Mouse (Mus musculus): Measurements from ENCODE around the gene Pde4dip. TPM values are rescaled to one million over a fixed set of nuclear protein-coding genes. Genes with fewer than 3 reads are reported as not detected.

Gene Pde4dip
- polyA plus RNA-seq, 1 experiment from 2014 or later: 6.0 TPM

DNA sequence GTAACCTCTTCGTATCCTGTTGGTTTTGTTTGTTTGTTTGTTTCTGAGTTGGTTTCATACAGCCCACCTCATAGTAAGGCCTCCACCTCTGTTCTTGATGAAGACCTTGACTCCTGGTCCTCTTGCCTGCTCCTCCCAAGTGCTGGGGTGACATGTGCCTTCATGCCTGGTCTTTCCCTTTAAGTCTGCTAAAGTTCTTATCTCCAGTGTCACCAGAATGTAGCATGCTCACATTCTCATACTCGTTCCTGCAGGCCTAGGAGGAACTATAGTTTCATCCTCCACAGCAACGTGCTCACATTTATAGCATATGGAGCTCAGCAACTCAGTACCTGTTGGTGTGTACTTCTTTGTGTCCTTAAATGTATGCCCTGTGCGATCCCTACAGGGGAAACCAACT is 38.8 kb upstream of the Pde4dip start:
- Histone ChIP-seq H3K79me2 (ENCODE audit: inconsistent target) (peaks cover 20% of the 10 kb centered on the region; the same call in 1 of the 2 replicates), H3K27ac (no peak overlapping the region), H3K36me3 (ENCODE audit: inconsistent target) (peaks cover 16% of the 10 kb centered on the region; the same call in 1 of the 2 replicates), H3K4me3 (ENCODE audit: inconsistent target) (no peak overlapping the region)
- 74% methylated on average over 4 of the region's 4 CpGs for WGBS (ENCODE audit: missing documents)

DNA sequence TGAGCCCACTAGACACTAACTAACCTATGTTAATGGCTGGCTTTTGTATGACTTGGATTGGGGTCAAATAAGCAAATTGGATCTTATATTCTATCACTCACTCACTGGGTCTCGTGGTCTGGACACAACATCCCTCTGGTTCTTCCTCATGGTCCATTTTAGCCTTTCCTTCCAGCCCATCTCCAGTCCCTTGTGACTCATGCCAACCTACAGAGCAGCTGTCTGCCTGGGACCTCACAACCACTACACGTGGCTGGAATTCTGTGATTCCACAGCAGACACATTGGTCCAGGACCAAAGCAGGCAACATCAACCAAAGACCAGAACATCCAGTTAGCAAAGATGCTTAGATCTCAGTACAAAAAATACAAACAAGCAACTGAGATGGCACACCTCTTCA is 36.7 kb upstream of the Pde4dip start:
- peaks cover 31% of the 10 kb centered on the region for H3K36me3 ChIP-seq (ENCODE audit: inconsistent target)
- H3K27ac ChIP-seq: no peak overlapping the region
- peaks cover 14% of the 10 kb centered on the region; the same call in 1 of the 2 replicates for H3K79me2 ChIP-seq (ENCODE audit: inconsistent target)
- no peak overlapping the region for H3K4me3 ChIP-seq (ENCODE audit: inconsistent target)
- 96% methylated on average over 2 of the region's 2 CpGs for WGBS (ENCODE audit: missing documents)

DNA sequence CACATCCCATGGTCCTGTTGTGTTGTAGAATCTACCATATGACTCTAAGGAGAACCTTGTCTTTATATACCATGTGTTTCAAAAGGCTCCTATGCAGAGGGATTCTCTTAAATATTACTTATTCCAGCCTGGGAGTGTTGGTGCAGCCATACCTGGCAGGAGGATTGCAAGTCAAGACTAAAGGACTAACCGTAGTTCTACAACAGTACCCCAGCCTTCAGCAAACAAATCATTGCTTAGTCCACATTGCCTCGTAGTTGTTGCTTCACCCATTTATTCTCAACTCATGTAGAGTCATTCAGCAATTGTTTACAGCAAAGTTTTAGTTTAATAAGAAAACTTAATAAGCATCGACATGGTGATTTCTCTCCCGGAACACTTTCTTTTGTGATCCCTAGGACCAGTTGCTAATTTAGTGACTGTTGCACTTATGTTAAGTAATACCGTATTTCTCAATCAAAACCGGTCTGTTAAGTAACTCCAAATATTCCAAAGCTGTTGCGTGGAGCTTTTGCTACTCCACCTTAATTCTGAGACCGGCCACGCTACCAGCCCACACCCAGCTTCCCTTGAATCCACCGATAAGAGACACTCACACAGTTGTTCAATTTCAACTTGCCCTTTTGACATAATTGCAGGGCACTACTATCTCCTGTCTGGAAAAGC is 30.5 kb upstream of the Pde4dip start:
- no peaks in the 10 kb centered on the region; the same call in 1 of the 2 replicates for H3K79me2 ChIP-seq (ENCODE audit: inconsistent target)
- H3K36me3 ChIP-seq (ENCODE audit: inconsistent target): peaks cover 39% of the 10 kb centered on the region
- 52% methylated on average over 10 of the region's 10 CpGs for WGBS (ENCODE audit: missing documents)
- H3K4me3 ChIP-seq (ENCODE audit: inconsistent target): no peak overlapping the region
- H3K27ac ChIP-seq: no peak overlapping the region

DNA sequence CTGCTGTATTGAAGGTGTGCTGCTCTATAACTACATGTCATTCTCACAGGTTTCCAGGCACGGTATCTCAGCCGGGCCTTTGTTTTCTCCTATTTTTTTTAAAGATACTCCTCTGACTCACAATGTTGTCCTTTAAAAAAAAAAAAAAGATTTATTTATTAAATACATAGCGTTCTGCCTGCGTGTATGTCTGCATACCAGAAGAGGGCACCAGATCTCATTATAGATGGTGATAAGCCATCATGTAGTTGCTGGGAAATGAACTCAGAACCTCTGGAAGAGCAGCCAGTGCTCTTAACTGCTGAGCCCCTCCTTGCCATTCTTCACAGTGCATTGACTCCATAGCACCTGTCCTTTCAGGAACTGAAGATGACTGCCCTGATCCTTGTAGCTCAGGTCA is 26.6 kb upstream of the Pde4dip start:
- H3K36me3 ChIP-seq (ENCODE audit: inconsistent target): peaks cover 20% of the 10 kb centered on the region
- 65% methylated on average over 3 of the region's 4 CpGs for WGBS (ENCODE audit: missing documents)

DNA sequence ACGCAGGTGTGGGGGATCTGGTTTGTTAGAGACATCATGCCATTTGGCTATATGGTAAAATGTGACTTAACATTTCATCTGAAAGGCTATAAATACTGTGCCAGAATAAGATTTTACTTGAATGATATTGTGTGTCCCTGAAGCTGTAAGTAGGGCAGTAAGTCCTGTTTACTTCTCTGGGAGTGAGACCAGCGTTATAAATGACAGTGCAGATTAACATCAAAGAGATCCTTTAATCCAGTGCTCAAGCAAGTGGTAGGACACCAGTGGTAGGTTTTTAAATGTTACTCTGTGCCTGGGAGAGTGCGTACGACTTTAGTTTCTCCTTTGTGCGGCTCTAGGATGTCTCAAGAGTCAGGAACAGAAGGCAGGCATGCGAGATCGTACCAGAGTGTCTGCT is 22.6 kb upstream of the Pde4dip start:
- WGBS (ENCODE audit: missing documents): 96% methylated on average over 7 of the region's 7 CpGs
- peaks cover 42% of the 10 kb centered on the region for H3K79me2 ChIP-seq (ENCODE audit: inconsistent target)
- peaks cover 28% of the 10 kb centered on the region for H3K36me3 ChIP-seq (ENCODE audit: inconsistent target)
- no peak overlapping the region for H3K4me3 ChIP-seq (ENCODE audit: inconsistent target)
- no peak overlapping the region for H3K27ac ChIP-seq

More for the DNA sequence above, 26.6 kb upstream of the Pde4dip start:
- Histone ChIP-seq H3K4me3 (ENCODE audit: inconsistent target) (no peak overlapping the region), H3K27ac (no peak overlapping the region), H3K79me2 (ENCODE audit: inconsistent target) (peaks cover 7% of the 10 kb centered on the region; the same call in 1 of the 2 replicates)

DNA sequence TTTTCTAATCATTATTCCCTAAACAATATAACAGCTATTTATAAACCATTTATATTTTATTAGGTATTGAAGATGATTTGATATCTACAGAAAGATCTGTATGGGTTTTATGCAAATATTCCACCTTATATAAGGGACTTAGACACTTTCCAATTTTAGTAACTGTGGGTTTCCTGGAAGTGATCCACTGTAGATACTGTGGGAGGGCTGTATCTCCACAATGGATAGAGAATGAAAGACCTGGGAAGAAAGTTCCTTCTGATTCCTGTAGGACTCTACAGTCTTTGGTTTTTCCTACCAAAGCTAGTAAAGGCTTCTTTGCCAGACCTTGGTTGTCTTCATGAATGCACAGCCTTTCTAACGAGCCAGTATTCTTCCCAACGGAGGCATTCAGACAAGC is 21.2 kb upstream of the Pde4dip start:
- 92% methylated on average over 2 of the region's 2 CpGs for WGBS (ENCODE audit: missing documents)
- Histone ChIP-seq H3K4me3 (ENCODE audit: inconsistent target) (no peak overlapping the region), H3K36me3 (ENCODE audit: inconsistent target) (peaks cover 21% of the 10 kb centered on the region), H3K27ac (no peak overlapping the region), H3K79me2 (ENCODE audit: inconsistent target) (peaks cover 56% of the 10 kb centered on the region)

DNA sequence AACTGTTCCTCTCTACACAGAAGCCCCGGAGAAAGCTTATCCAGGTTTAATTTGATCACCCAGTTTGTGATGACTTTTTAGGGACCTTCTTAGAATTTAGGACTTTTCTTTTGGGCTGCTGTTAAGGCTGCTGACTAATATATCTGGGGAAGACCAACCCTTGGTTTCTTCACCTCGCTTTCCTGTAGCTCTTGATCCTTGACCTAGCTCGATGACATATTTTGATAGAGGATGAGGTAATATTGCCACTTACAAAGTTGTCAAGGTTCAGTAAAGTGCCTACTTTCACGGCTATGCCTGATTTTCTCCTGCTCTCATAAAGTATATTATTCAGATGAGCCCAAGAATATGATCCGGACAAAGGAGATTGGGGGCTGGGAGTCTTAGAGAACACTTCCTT is 13.1 kb upstream of the Pde4dip start:
- Histone ChIP-seq H3K36me3 (ENCODE audit: inconsistent target) (no peaks in the 10 kb centered on the region), H3K79me2 (ENCODE audit: inconsistent target) (peaks cover 56% of the 10 kb centered on the region), H3K4me3 (ENCODE audit: inconsistent target) (peak overlapping the region; percentile 97), H3K27ac (peak overlapping the region; percentile 45)
- WGBS (ENCODE audit: missing documents): 8% methylated on average over 5 of the region's 5 CpGs

DNA sequence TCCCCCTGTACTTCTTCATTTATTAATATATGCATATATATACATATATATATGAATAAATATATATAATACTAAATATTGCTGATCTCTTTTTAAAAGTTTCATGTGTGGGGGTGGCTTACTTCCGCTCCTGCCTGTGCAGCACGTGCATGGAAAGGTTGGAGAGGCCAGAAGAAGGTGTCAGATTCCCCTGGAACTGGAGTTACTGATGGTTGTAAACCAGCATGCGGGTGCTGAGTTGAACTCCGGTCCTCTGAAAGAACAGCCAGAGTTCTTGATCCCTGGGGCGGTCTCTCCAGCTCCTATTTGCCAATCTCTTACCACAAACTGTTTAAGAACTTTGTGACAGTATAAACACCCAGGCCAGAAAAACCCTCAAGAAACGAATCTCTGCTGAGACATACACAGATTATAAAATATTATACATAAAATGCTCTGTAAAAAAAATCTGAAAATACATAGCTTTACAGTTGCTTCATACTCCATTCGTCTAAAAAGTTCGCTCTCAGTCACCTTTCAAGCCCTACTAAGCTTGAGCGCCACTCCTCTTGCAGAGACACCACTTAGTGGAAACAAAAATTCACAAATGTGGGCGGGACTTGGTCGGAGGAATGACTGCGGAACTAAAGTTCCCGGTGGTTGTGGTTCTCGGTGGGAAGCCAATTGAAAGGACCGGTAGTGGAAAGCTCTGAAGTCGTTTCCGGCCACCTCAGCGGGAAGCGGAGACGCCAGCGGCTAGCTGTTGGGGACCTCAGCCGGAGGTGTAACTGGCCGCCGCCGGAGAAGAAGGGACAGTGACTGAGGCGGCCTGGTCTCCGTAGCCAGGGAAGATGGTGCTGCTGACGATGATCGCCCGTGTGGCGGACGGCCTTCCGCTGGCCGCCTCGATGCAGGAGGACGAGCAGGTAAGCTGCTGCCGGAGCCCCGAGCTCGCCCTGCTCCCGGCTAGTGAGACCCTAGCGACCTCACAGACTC is 12.3 kb upstream of the Pde4dip start, which contains the start of gene Sec22b:
Gene Sec22b, plus strand, starts transcription at position 675 of the 975 bp plus-strand sequence.
- Histone ChIP-seq H3K79me2 (ENCODE audit: inconsistent target) (peaks cover 48% of the 10 kb centered on the region), H3K36me3 (ENCODE audit: inconsistent target) (no peaks in the 10 kb centered on the region), H3K27ac (peak within 1 kb of the TSS; percentile 45), H3K4me3 (ENCODE audit: inconsistent target) (peak within 1 kb of the TSS; percentile 97)
- 5% methylated on average over 41 of the region's 41 CpGs for WGBS (ENCODE audit: missing documents)

DNA sequence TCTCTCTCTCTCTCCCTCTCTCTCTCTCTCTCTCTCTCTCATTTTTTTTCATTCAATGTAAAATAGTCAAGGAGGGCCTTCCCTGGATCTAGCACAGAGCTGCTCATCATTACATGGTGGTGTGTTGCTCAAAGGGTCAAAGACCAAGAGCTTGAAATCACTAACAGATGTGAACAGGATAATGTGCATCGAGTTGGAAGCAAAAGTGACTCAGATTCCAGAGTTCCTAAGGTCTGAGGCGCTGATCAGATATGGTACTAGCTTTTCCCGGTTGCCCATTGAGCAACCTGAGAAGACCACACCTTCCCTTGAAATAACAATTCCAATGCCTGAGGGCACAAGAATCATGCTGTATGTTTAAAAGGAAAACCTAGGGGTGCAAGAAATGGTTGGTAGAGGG is 9.9 kb upstream of the Pde4dip start:
- H3K79me2 ChIP-seq (ENCODE audit: inconsistent target): peaks cover 24% of the 10 kb centered on the region
- H3K36me3 ChIP-seq (ENCODE audit: inconsistent target): no peaks in the 10 kb centered on the region
- H3K4me3 ChIP-seq (ENCODE audit: inconsistent target): no peak overlapping the region
- H3K27ac ChIP-seq: no peak overlapping the region
- 88% methylated on average over 3 of the region's 3 CpGs for WGBS (ENCODE audit: missing documents)

DNA sequence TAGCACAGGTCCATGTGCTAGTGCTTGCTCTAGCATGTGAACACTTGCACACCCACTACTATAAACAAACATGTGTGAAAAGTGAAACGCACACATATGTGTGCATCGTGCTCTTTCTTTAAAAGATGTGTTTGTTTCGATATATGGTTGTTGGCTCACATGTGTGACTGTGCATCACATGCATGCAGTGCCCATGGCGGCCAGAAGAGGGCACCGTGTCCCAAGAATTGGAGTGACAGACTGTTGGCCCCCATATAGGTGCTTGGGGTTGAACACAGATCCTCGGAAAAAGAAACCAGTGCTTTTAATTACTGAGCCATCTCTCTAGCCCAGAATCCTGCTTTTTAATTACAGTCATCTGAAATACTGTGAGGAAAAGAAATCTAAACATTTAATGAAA is 6.2 kb upstream of the Pde4dip start:
- no peaks in the 10 kb centered on the region for H3K36me3 ChIP-seq (ENCODE audit: inconsistent target)
- H3K27ac ChIP-seq: no peak overlapping the region
- H3K79me2 ChIP-seq (ENCODE audit: inconsistent target): no peaks in the 10 kb centered on the region
- H3K4me3 ChIP-seq (ENCODE audit: inconsistent target): no peak overlapping the region
- 60% methylated on average over 6 of the region's 6 CpGs for WGBS (ENCODE audit: missing documents)

DNA sequence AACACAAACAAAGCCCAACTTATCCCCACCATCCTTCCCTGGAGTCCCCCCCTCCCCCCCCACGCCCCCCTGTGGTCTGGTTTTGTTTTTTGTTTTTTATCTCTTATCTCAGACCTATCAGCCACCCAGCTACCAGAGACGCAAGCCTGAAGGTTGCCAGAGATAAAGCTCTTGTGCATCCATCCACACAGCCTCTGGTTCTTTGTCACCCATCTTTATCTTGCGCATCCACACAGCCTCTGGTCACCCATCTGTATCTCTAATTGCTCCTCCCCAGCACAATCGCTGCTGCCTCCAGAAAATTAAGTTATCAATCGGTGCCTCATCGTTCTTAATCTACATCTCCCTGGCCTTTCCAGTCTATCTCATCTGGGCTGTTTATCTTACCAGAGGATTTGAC is 1.7 kb upstream of the Pde4dip start:
- H3K4me3 ChIP-seq (ENCODE audit: inconsistent target): no peak overlapping the region
- WGBS (ENCODE audit: missing documents): 69% methylated on average over 5 of the region's 6 CpGs
- H3K36me3 ChIP-seq (ENCODE audit: inconsistent target): no peaks in the 10 kb centered on the region
- no peak overlapping the region for H3K27ac ChIP-seq
- H3K79me2 ChIP-seq (ENCODE audit: inconsistent target): no peaks in the 10 kb centered on the region

DNA sequence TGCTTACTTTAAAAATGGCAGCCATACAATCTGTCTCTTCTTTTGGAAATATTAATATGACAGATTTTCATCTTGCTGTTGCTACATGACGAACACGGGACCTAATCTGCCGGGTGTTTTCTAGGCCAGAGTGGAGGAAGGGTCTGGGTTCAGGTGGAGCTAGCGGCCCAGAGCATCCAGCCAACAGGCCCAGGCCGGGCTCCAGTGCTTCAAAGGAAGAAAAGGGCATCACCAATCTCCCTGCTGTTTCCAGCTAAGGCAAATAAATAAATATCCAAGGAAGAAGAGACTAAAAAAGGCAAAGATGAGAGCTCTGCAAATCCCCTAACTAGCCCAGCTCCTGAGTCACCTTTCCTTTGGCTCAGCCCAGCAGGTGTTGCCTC is 731 bp downstream of the Pde4dip start:
- no peak overlapping the region for H3K4me3 ChIP-seq (ENCODE audit: inconsistent target)
- no peaks in the 10 kb centered on the region for H3K79me2 ChIP-seq (ENCODE audit: inconsistent target)
- 83% methylated on average over 5 of the region's 5 CpGs for WGBS (ENCODE audit: missing documents)
- H3K27ac ChIP-seq: no peak overlapping the region
- H3K36me3 ChIP-seq (ENCODE audit: inconsistent target): no peaks in the 10 kb centered on the region

DNA sequence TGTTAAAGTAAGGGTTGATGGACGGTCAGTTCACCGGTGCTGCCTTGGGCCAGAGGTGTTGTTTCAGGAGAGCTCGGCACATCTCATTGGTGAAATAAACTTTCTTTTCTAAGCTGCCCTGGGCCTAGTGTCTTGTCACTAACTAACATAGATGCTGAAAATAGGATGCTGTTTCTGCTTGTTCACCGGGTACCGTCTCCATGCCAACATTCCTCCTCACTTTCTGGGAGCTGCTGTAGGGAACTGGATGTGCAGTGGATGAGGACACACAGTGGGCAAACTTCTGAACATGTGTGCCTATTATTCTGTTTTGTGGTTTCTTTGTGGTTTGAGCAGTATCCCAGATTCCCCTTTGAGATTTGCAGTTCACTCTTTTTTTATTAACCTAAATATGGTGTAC is 6.9 kb downstream of the Pde4dip start:
- 90% methylated on average over 5 of the region's 5 CpGs for WGBS (ENCODE audit: missing documents)
- H3K4me3 ChIP-seq (ENCODE audit: inconsistent target): no peak overlapping the region

DNA sequence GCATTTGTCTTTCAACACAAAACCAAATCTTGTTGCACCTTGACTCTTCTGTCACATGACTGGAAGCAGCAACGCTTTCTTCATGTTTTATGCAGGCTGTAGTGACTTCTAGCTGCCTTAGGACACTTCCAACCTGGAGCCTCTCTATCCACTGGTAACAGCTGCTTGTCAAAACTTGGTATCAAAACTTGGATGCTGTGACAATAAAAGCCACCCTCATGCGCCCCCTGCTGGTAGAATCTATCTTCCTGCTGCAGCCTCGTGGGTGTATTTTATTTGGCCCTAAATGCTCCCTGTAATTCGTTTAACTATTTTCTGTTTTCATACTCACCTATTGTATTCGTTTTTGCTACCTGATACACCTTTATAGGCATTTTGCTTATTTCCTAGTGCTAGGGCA is 9.3 kb downstream of the Pde4dip start:
- no peak overlapping the region for H3K27ac ChIP-seq
- 11% methylated on average over 5 of the region's 5 CpGs for WGBS (ENCODE audit: missing documents)
- no peak overlapping the region for H3K4me3 ChIP-seq (ENCODE audit: inconsistent target)
- no peaks in the 10 kb centered on the region for H3K79me2 ChIP-seq (ENCODE audit: inconsistent target)
- H3K36me3 ChIP-seq (ENCODE audit: inconsistent target): no peaks in the 10 kb centered on the region

More for the DNA sequence above, 6.9 kb downstream of the Pde4dip start:
- H3K79me2 ChIP-seq (ENCODE audit: inconsistent target): no peaks in the 10 kb centered on the region
- H3K36me3 ChIP-seq (ENCODE audit: inconsistent target): no peaks in the 10 kb centered on the region
- H3K27ac ChIP-seq: no peak overlapping the region

DNA sequence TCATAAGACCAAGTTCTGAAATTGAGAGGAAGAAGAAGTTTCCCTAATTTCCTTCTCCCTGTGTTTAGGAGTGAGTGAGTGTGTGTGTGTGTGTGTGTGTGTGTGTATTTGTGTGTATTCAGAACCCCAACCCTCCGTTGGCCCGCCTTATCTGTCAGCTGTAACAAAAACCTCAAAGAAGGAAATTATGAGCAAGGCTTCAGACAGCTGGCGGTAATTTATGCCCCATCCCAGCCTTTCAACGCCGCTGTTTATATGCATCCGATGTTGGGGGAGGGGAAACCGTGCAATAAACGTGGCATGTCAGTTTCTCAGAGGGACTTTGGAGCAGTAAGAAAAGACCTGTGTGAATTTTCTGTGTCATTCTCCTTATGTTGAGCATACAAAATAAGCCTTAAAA is 12.2 kb downstream of the Pde4dip start:
- H3K27ac ChIP-seq: no peak overlapping the region
- 16% methylated on average over 8 of the region's 8 CpGs for WGBS (ENCODE audit: missing documents)
- H3K4me3 ChIP-seq (ENCODE audit: inconsistent target): no peak overlapping the region
- H3K79me2 ChIP-seq (ENCODE audit: inconsistent target): no peaks in the 10 kb centered on the region
- no peaks in the 10 kb centered on the region for H3K36me3 ChIP-seq (ENCODE audit: inconsistent target)
